In the genomic region with DNA sequence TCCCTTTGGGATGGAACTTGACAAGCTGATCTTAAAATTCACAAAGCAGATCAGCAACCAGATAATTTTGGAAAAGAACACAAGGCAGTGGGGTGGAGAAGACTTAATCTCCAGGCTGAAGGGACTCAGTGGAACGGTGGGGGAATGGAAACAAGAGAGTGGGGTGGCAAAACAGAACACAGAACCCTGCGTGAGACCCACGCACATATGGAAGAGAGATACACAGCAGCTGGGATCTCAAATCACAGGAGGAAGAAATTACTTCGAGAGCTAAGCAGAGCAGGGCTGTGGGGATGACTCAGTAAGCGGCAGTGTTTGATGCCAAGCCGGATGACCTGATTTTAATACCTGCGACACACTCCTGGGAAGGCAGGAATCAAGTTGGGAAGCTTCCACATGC, we compare ENCODE assay signal across 11 mouse cellular contexts.
DNase-seq lines count a peak whose midpoint lies in the region; ATAC-seq and TF ChIP-seq lines count a peak whose summit lies in the region.
"Had no signal": no experiment of that assay in that cellular context is flagged by ENCODE, and none has a peak within 500 bp of the region (broad histone marks: within the 10 kb centered on the region; RNA-seq: fewer than 3 reads in every experiment).

No protein-coding gene starts in this region.

- no peaks in the 10 kb centered on the region for H3K36me3 ChIP-seq in midbrain, postnatal 0 days (ENCODE audit: insufficient read depth, low read length)
- no peaks in the 10 kb centered on the region for H3K36me3 ChIP-seq in midbrain, embryonic 11.5 days (ENCODE audit: control insufficient read depth, insufficient read depth, low read length)
- no peaks in the 10 kb centered on the region for H3K36me3 ChIP-seq in limb, embryonic 10.5 days
- no peaks in the 10 kb centered on the region for H3K36me3 ChIP-seq in intestine, embryonic 16.5 days (ENCODE audit: control insufficient read depth, insufficient read depth, low read length)
- H3K36me3 ChIP-seq: liver, embryonic 13.5 days had no signal

- H3K27me3 ChIP-seq in midbrain, postnatal 0 days (ENCODE audit: insufficient read depth, low read length): no peaks in the 10 kb centered on the region
- no peaks in the 10 kb centered on the region for H3K27me3 ChIP-seq in midbrain, embryonic 11.5 days (ENCODE audit: control insufficient read depth, insufficient read depth, low read length)
- no peaks in the 10 kb centered on the region for H3K27me3 ChIP-seq in limb, embryonic 10.5 days (ENCODE audit: low read depth, poor library complexity, severe bottlenecking)
- no peaks in the 10 kb centered on the region for H3K27me3 ChIP-seq in intestine, embryonic 16.5 days (replicated peaks; ENCODE audit: control insufficient read depth, insufficient read depth, low read length)
- H3K27me3 ChIP-seq: liver, embryonic 13.5 days had no signal

- 36% methylated on average over 7 of the region's 7 CpGs for WGBS in midbrain, postnatal 0 days
- WGBS in midbrain, embryonic 11.5 days: 73% methylated on average over 7 of the region's 7 CpGs
- 87% methylated on average over 7 of the region's 7 CpGs for WGBS in limb, embryonic 10.5 days
- 79% methylated on average over 7 of the region's 7 CpGs for WGBS in intestine, embryonic 16.5 days

- DNase-seq in midbrain, postnatal 0 days (ENCODE audit: low spot score): peak; percentile 42
- DNase-seq in midbrain, embryonic 11.5 days (ENCODE audit: low spot score, missing footprints): no peak
- DNase-seq in cerebellum, adult 9-10 months: peak; percentile 72
- peak; percentile 67 to 90 for DNase-seq in layer of hippocampus, adult 2 months (ENCODE audit: low spot score in 2 of 2)
- peak; percentile 13 for DNase-seq in limb, embryonic 10.5 days (ENCODE audit: low spot score)
- DNase-seq in lung, postnatal 14 days: no peak
- no peak for DNase-seq in yolk sac, embryonic 10.5 days (ENCODE audit: low spot score)
- DNase-seq: kidney, postnatal 36 days; liver, embryonic 13.5 days had no signal

- H3K4me1 ChIP-seq in midbrain, postnatal 0 days (ENCODE audit: insufficient read depth, low read length): no peaks in the 10 kb centered on the region
- H3K4me1 ChIP-seq in midbrain, embryonic 11.5 days (ENCODE audit: control insufficient read depth, insufficient read depth, low read length): no peaks in the 10 kb centered on the region
- H3K4me1 ChIP-seq in limb, embryonic 10.5 days: peaks cover 2% of the 10 kb centered on the region
- H3K4me1 ChIP-seq in intestine, embryonic 16.5 days (ENCODE audit: control insufficient read depth, insufficient read depth, low read length): no peaks in the 10 kb centered on the region
- H3K4me1 ChIP-seq: liver, embryonic 13.5 days had no signal

- no peak for ATAC-seq in midbrain, postnatal 0 days (ENCODE audit: low FRiP score)
- no peak for ATAC-seq in midbrain, embryonic 11.5 days (ENCODE audit: low FRiP score)
- ATAC-seq in intestine, embryonic 16.5 days: no peak
- ATAC-seq: forebrain, embryonic 14.5 days had no signal

- H3K27ac ChIP-seq in midbrain, postnatal 0 days (ENCODE audit: low read depth, low read length): no peak overlapping the region
- no peak overlapping the region for H3K27ac ChIP-seq in midbrain, embryonic 11.5 days (ENCODE audit: low read depth, low read length)
- peak overlapping the region; percentile 86; the same call in 1 of the 2 replicates for H3K27ac ChIP-seq in layer of hippocampus, adult 2 months
- H3K27ac ChIP-seq in limb, embryonic 10.5 days: no peak overlapping the region
- H3K27ac ChIP-seq in intestine, embryonic 16.5 days (ENCODE audit: low read length): no peak overlapping the region
- H3K27ac ChIP-seq: liver, embryonic 13.5 days had no signal

- H3K4me2 ChIP-seq in midbrain, postnatal 0 days (ENCODE audit: low read depth, low read length, poor library complexity, severe bottlenecking): no peak overlapping the region
- no peak overlapping the region for H3K4me2 ChIP-seq in midbrain, embryonic 11.5 days
- H3K4me2 ChIP-seq in intestine, embryonic 16.5 days (ENCODE audit: low read depth, low read length): no peak overlapping the region
- H3K4me2 ChIP-seq: liver, embryonic 13.5 days had no signal

- TF ChIP-seq CTCF in midbrain, postnatal 0 days (IDR thresholded peaks at IDR 0.05): no peak
- TF ChIP-seq CTCF in layer of hippocampus, adult 2 months (conservative IDR thresholded peaks at IDR 0.05): no peak

- no peak overlapping the region for H3K4me3 ChIP-seq in midbrain, postnatal 0 days (ENCODE audit: low read depth, low read length)
- H3K4me3 ChIP-seq in midbrain, embryonic 11.5 days (ENCODE audit: low read depth, low read length): no peak overlapping the region
- no peak overlapping the region for H3K4me3 ChIP-seq in layer of hippocampus, adult 2 months
- no peak overlapping the region for H3K4me3 ChIP-seq in limb, embryonic 10.5 days
- no peak overlapping the region for H3K4me3 ChIP-seq in intestine, embryonic 16.5 days (ENCODE audit: low read length)
- H3K4me3 ChIP-seq: liver, embryonic 13.5 days had no signal

- no peaks in the 10 kb centered on the region for H3K9me3 ChIP-seq in midbrain, postnatal 0 days (ENCODE audit: low read length)
- no peaks in the 10 kb centered on the region for H3K9me3 ChIP-seq in midbrain, embryonic 11.5 days (ENCODE audit: control insufficient read depth, low read length)
- no peaks in the 10 kb centered on the region for H3K9me3 ChIP-seq in limb, embryonic 10.5 days (replicated peaks)
- no peaks in the 10 kb centered on the region for H3K9me3 ChIP-seq in intestine, embryonic 16.5 days (ENCODE audit: control insufficient read depth, low read length)
- H3K9me3 ChIP-seq: liver, embryonic 13.5 days had no signal

- no peak overlapping the region for H3K9ac ChIP-seq in midbrain, postnatal 0 days (replicated peaks; ENCODE audit: low read length, poor library complexity, severe bottlenecking)
- H3K9ac ChIP-seq in midbrain, embryonic 11.5 days (ENCODE audit: low read length): no peak overlapping the region
- no peak overlapping the region for H3K9ac ChIP-seq in intestine, embryonic 16.5 days (ENCODE audit: low read depth, low read length)
- H3K9ac ChIP-seq: liver, embryonic 13.5 days had no signal

Comparison
In these comparisons a context has a peak if more than half of its experiments do, and no peak if none do; other contexts are left out.
1. DNase-seq: peak in midbrain, postnatal 0 days (single experiment), cerebellum, adult 9-10 months (single experiment), layer of hippocampus, adult 2 months (2 of 2) and limb, embryonic 10.5 days (single experiment); none in midbrain, embryonic 11.5 days (single experiment), lung, postnatal 14 days (single experiment) and yolk sac, embryonic 10.5 days (single experiment).